Mouse (Mus musculus): ENCODE measurements around the gene Zfp386. TPM values are rescaled to one million over a fixed set of nuclear protein-coding genes. Genes with fewer than 3 reads are reported as not detected.

Zfp386 gene
- polyA plus RNA-seq (2012; rRNA removed) = 37.7 and 39.7 TPM in 2 replicates

DNA sequence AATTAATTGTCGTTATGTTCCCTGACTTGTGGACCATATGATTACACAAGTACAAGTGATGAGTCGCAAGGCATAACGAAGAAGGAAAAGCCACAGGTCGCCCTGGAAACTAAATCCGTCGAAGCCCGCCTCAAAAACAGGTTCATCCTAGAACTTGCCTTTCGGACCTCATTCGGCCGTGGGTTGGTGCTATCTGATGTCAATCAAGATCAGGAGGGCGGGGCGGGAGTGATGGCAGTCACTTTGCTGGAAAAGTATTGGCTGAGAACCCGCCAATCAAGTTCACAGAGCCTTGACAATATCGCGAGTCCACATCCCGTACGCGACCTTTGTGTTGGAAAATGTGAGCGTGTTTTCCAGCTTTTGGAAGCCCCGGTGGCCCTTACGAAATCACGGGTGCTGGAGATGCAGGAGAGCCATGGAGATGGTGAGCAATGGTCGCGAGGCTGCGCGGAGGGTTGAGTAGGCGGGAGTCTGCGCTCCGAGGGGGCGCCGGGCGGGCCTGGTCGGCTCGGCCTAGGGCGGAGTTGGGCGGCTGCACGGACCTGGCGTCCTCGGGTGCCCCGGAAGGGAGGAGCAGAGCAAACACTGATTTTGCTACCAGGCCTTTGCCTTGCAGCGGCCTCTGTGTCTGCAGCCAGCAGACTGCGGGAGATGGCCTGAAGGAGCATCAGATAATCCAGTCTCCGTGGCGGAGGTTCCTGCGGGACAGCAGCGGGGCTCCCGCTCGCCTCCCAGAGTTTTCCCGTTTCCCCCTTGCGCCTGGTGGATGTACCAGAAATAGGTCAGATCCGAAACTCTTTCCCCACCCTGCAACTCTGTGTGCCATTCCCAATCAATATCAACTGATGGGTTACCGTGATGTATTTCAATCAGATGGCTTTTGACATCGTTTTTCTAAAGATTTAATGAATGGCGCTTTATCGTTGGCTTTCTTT lies at the start of gene Zfp386:
Zfp386 (plus strand) TSS at position 285 of the 938 bp plus-strand sequence.

DNA sequence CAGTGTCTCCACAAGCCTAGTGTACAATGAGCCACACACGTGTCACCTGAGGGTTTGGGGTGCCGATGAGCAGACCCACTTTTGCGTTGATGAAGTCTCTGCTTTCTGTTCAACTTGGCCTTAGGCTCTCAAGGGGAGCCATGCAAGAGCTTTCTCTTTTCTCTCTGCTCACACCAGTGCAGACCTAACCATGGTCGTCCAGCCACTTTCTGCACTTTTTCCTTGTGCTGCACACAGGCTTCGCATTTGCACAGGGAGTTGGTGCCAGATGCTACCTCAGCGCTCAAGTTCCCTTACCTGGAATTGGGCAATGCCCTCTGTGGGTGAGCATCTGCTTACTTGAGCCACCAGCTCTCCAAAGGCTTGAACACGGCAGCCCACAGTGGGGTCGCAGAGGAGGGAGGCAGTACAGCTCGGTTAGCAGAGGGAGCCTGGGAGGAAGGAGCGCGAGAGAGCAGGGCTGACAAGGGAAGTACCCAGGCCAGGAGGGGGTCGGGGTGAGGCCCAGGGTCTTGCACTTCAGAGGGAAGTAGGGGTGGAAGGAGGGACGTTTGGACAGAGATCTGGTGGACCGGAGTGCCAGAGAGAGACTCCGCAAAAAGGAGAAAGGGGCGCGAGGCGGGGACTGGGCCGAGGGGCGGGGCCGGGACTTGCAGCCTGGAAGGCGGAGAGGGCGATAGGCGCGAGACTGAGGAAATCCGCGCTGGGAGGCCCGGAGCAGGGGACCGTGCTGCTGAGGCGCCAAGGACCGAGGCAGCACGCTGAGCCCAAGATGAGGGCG lies 29.7 kb downstream of the Zfp386 start, which contains the start of gene Vipr2:
Vipr2 (plus strand) TSS at position 653 of the 781 bp plus-strand sequence.

Other genes with a start within 250 kb of the Zfp386 start
- 1.5 and 1.8 TPM in 2 replicates for gene Vipr2, start 30.0 kb downstream of the Zfp386 start, polyA plus RNA-seq (2012; rRNA removed)
- gene Wdr60, start 215.3 kb downstream of the Zfp386 start, polyA plus RNA-seq (2012; rRNA removed) = 16.5 and 16.6 TPM in 2 replicates
- not detected in 2 replicates for gene Gm11027, start 227.7 kb downstream of the Zfp386 start, polyA plus RNA-seq (2012; rRNA removed)
- gene Esyt2, start 233.5 kb downstream of the Zfp386 start, polyA plus RNA-seq (2012; rRNA removed) = 12.2 and 13.0 TPM in 2 replicates